Mouse (Mus musculus) heart, adult 2 months (tissue): ENCODE data around the gene Ccdc134. TPM values are rescaled to one million over a fixed set of nuclear protein-coding genes. Genes with fewer than 3 reads are reported as not detected.
"Not testable (repeated sequence)": the region's sequence is repeated elsewhere in the genome, so short reads cannot be mapped to it uniquely, and the experiment has no call there.

ENCODE experiments used
- DNase-seq, 2 experiments: peaks; one replicate each; pipeline ENCODE4 v3.0.0; 2021
- H3K27ac ChIP-seq: fragments of 200-600 bp; 2 replicates; pipeline ENCODE4 v1.8.1; 2022
- H3K27me3 ChIP-seq: fragments of 200-500 bp; 2 replicates; pipeline ENCODE4 v1.6.1; 2012; ENCODE audit warnings: mild to moderate bottlenecking, low read length, inconsistent platforms, mixed read lengths; ENCODE audit not compliant: control insufficient read depth, insufficient read depth
- H3K36me3 ChIP-seq: fragments of 200-500 bp; 2 replicates; pipeline ENCODE4 v1.6.1; 2012; ENCODE audit warnings: low read length, inconsistent platforms; ENCODE audit not compliant: control insufficient read depth, insufficient read depth
- H3K4me1 ChIP-seq: fragments of 200-500 bp; 2 replicates; pipeline ENCODE4 v1.6.1; 2011; ENCODE audit warnings: low read length; ENCODE audit not compliant: control insufficient read depth, insufficient read depth
- H3K4me3 ChIP-seq: fragments of 200-600 bp; 2 replicates; pipeline ENCODE4 v1.8.1; 2022
- H3K79me2 ChIP-seq: fragments of 200-500 bp; replicated peaks from 2 replicates; pipeline ENCODE4 v1.6.1; 2012; ENCODE audit warnings: mild to moderate bottlenecking, inconsistent platforms, low read length, moderate library complexity, mixed read lengths; ENCODE audit not compliant: control insufficient read depth, insufficient read depth
- H3K9ac ChIP-seq: fragments of 200-500 bp; 2 replicates; pipeline ENCODE4 v1.6.1; 2012; ENCODE audit warnings: low read depth, mild to moderate bottlenecking, control low read depth, inconsistent platforms, low read length, mixed read lengths
- CTCF ChIP-seq: fragments of 200-600 bp; IDR thresholded peaks from 2 replicates; pipeline ENCODE4 v1.8.1; 2022; ENCODE audit warnings: antibody characterized with exemption, mild to moderate bottlenecking, moderate library complexity
- EP300 ChIP-seq: fragments of 200-500 bp; IDR thresholded peaks from 2 replicates; pipeline ENCODE4 v1.6.1; 2011; ENCODE audit warnings: low read depth, low read length, control low read depth; ENCODE audit not compliant: insufficient read depth
- POLR2A ChIP-seq: fragments of 200-500 bp; IDR thresholded peaks from 2 replicates; pipeline ENCODE4 v1.6.1; 2011; ENCODE audit warnings: mild to moderate bottlenecking, low read depth, low read length, control low read depth; ENCODE audit not compliant: insufficient read depth
- WGBS: fragments of 180-500 bp; shearing (Covaris S2); methylation state at CpG from one replicate; pipeline ENCODE4 v1.1.7; 2018; 5-methylcytosine and 5-hydroxymethylcytosine counted together
- intact Hi-C: fragments of 180-260 bp; cut with DNase I; formaldehyde crosslinking; loops from one replicate; pipeline ENCODE4 v1.15.1; 2025
- polyA plus RNA-seq: library from polyadenylated mRNA; depleted of rRNA; stranded (reverse); fragments of >200 nt; gene quantifications from 2 replicates; pipeline ENCODE4 v1.2.3, GENCODE M21; 2012
- total RNA-seq, 2 experiments: library from RNA; stranded (reverse); gene quantifications; 2 replicates each; pipeline ENCODE4 v1.2.3; 2021

Gene Ccdc134
- total and polyA plus RNA-seq, 3 experiments, result 3.9 to 4.8 (median 4.0) TPM

DNA sequence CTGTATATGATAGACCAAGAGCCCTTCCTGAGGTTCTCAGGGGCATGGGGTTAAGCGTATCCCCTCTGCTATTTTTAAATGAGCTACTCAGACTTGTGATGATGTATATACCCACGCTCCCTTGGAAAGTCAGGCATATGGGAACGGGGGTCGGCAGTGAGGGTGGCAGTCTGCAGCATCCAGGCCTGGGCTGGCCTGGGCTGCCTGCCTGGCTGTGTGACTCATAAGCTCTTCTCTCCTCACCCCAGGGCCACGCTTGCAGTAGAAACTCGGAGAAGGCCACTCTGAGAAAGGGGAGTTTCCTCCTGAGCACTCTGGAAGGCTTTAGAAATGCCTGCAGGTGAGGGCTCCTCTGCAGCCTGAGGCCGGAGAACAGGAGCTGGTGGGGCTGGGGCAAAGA is 36.7 kb upstream of the Ccdc134 start:
- no peaks in the 10 kb centered on the region for H3K36me3 ChIP-seq
- no peaks in the 10 kb centered on the region for H3K79me2 ChIP-seq
- H3K27ac ChIP-seq, result no peak overlapping the region
- H3K9ac ChIP-seq, result no peak overlapping the region
- H3K27me3 ChIP-seq, result peaks cover 3% of the 10 kb centered on the region
- intact Hi-C loops, result no loop called here
- 68% methylated on average over 7 of the region's 7 CpGs for WGBS
- H3K4me3 ChIP-seq, result no peak overlapping the region
- TF ChIP-seq POLR2A (no peak), EP300 (no peak), CTCF (no peak)
- H3K4me1 ChIP-seq, result no peaks in the 10 kb centered on the region
- no peak for DNase-seq

DNA sequence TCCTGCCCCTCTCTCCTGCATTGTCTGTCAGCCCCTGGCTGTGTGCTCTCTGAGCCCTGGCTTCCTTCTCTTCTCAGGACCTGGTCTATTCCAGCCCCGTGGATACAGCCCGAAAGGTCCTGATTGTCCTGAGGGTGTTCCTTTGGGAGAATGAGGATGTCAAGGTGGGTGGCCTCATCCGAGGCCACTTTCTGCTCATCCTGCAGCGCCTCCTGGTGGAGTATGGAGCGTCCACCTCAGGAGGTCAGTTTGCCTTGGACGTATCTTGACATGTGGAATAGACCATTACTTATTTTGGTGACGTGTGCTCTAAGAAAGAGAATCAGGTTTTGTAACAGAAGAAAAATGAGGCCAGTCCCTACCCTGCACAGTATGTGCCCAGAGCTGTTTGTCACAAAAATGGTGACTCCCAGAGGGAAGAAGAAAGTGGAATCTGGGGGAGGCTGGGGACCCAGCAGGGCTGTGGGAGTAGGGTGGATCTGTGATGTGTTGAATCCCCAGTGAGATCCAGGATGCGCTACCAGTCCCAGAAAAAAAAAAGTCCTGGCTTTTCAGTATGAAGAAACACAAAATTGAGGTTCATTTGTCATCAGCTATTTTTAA is 20.7 kb upstream of the Ccdc134 start:
- TF ChIP-seq EP300, result no peak
- TF ChIP-seq CTCF, result peak; percentile 61
- no peaks in the 10 kb centered on the region for H3K27me3 ChIP-seq
- no peaks in the 10 kb centered on the region for H3K4me1 ChIP-seq
- no peak overlapping the region for H3K4me3 ChIP-seq
- no peak for DNase-seq
- H3K27ac ChIP-seq, result no peak overlapping the region
- intact Hi-C loops, result loop anchor here (5.0 kb wide), 1 partner anchor 45 kb away; no protein-coding TSS in a partner anchor
- no peaks in the 10 kb centered on the region for H3K79me2 ChIP-seq
- H3K9ac ChIP-seq, result no peak overlapping the region
- H3K36me3 ChIP-seq, result no peaks in the 10 kb centered on the region
- WGBS, result 15% methylated on average over 8 of the region's 8 CpGs

DNA sequence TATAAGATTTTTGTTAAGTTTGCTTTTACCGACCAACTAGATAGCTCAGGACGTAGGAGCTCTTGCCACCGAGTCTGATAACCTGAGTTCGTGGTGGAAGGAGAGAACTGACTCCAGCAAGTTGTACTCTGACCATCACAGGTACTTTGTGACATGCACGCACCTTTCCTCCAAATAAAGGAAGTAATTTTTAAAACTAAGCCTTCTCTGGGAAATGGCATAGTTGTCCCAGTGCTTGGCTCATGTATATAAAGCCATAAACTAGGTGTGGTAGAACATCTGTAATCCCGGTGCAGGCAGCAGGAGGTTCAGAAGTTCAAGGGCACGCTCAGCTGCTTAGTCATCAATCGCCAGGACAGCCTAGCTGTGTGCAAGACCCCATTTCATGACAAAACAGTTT is 7.2 kb upstream of the Ccdc134 start:
- no peaks in the 10 kb centered on the region for H3K79me2 ChIP-seq
- H3K4me3 ChIP-seq, result no peak overlapping the region
- H3K27me3 ChIP-seq, result no peaks in the 10 kb centered on the region
- WGBS, result 85% methylated on average over 8 of the region's 8 CpGs
- DNase-seq, result no peak
- intact Hi-C loops, result loop anchor here (10.0 kb wide), 1 partner anchor 196 kb away; the partner anchor contains the start of gene Polr3h
- H3K36me3 ChIP-seq, result no peaks in the 10 kb centered on the region
- no peak overlapping the region for H3K9ac ChIP-seq
- no peak for TF ChIP-seq CTCF
- no peak for TF ChIP-seq POLR2A
- no peak for TF ChIP-seq EP300
- no peaks in the 10 kb centered on the region for H3K4me1 ChIP-seq
- H3K27ac ChIP-seq, result no peak overlapping the region

DNA sequence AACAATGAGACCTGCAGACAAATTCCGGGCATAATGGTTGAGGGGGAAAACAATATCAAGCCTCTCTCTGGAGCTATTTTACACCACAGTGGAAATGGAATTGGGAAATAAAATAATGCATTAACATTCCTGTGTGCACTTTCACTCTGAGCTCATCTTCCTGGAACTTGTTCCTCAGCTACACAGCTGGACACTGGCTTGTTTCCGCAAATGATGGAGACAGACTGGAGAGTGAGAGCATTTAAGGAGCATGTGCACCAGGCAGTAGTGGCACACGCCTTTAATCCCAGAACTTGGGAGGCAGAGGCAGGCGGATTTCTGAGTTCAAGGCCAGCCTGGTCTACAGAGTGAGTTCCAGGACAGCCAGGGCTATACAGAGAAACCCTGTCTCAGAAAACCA is 1.0 kb upstream of the Ccdc134 start:
- H3K4me1 ChIP-seq, H3K27ac ChIP-seq, DNase-seq, H3K4me3 ChIP-seq, H3K27me3 ChIP-seq, H3K79me2 ChIP-seq, H3K9ac ChIP-seq, H3K36me3 ChIP-seq: not testable (repeated sequence)
- intact Hi-C loops, result loop anchor here (5.0 to 10.0 kb wide), 2 partner anchors 41 to 202 kb away; partner anchors contain the start of gene Polr3h
- 69% methylated on average over 4 of the region's 4 CpGs for WGBS

DNA sequence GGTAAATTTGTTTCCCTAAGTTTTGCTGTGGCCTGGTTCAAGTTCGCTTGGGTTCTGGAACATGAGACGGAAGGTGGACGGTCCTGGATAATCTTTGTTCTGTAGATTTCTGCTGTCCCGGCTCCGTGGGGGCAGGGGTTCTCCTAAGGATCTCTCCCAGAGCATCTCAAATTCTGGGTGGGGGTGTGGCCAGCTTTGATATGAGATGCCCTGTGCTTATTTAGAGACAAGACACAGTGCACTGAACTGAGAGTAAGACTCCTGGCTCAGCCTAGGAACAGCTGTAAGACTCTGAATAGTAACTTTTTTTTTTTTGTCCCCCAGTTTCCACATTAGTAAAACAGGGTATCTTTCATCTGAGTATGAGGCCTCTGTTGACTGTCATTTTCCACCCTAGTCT is 676 bp downstream of the Ccdc134 start:
- Histone ChIP-seq H3K79me2 (no peaks in the 10 kb centered on the region), H3K9ac (peak overlapping the region; percentile 91), H3K4me1 (peaks cover 2% of the 10 kb centered on the region; the same call in 1 of the 2 replicates), H3K36me3 (no peaks in the 10 kb centered on the region), H3K27me3 (no peaks in the 10 kb centered on the region), H3K4me3 (peak overlapping the region; percentile 84), H3K27ac (peak overlapping the region; percentile 77)
- no peak for DNase-seq
- TF ChIP-seq POLR2A, result no peak
- no peak for TF ChIP-seq EP300
- TF ChIP-seq CTCF, result no peak
- intact Hi-C loops, result loop anchor here (2.0 to 10.0 kb wide), 3 partner anchors 18 to 204 kb away; partner anchors contain the start of genes Polr3h and Srebf2
- 3% methylated on average over 5 of the region's 5 CpGs for WGBS

DNA sequence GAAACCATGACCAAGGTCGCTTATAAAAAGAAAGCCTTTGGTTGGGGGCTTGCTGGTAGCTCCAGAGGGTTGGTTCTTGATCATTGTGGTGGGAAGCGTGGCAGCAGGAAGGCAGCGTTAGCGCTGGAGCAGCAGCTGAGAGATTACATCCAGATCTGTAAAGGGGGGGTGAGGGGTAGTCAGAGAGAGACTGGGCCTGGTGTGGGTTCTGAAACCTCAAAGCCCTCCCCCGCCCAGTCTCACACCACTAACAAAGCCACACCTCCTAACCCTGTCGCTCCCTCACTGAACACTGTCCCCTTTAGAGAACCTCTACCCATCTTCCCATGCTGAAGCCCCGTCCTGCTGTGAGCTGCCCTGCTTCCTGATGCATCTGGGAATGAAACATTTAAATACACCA is 2.9 kb downstream of the Ccdc134 start:
- no peaks in the 10 kb centered on the region for H3K79me2 ChIP-seq
- H3K4me1 ChIP-seq, result peaks cover 2% of the 10 kb centered on the region; the same call in 1 of the 2 replicates
- no peaks in the 10 kb centered on the region for H3K36me3 ChIP-seq
- H3K4me3 ChIP-seq, result no peak overlapping the region
- 84% methylated on average over 7 of the region's 7 CpGs for WGBS
- intact Hi-C loops, result no loop called here
- TF ChIP-seq POLR2A, result no peak
- TF ChIP-seq EP300, result no peak
- no peak for TF ChIP-seq CTCF
- no peak for DNase-seq
- no peaks in the 10 kb centered on the region for H3K27me3 ChIP-seq
- H3K27ac ChIP-seq, result no peak overlapping the region
- no peak overlapping the region for H3K9ac ChIP-seq
